Mouse (Mus musculus) lung, postnatal 0 days (tissue): ENCODE results near the gene Ankrd36.

Source experiments
- CTCF ChIP-seq: IDR thresholded peaks from 2 replicates; pipeline ENCODE4 v1.5.1; 2016; ENCODE audit warnings: antibody characterized with exemption, mild to moderate bottlenecking
- EP300 ChIP-seq: IDR thresholded peaks from 2 replicates; pipeline ENCODE4 v1.6.1; 2016; ENCODE audit warnings: antibody characterized with exemption, mild to moderate bottlenecking, control low read depth

DNA sequence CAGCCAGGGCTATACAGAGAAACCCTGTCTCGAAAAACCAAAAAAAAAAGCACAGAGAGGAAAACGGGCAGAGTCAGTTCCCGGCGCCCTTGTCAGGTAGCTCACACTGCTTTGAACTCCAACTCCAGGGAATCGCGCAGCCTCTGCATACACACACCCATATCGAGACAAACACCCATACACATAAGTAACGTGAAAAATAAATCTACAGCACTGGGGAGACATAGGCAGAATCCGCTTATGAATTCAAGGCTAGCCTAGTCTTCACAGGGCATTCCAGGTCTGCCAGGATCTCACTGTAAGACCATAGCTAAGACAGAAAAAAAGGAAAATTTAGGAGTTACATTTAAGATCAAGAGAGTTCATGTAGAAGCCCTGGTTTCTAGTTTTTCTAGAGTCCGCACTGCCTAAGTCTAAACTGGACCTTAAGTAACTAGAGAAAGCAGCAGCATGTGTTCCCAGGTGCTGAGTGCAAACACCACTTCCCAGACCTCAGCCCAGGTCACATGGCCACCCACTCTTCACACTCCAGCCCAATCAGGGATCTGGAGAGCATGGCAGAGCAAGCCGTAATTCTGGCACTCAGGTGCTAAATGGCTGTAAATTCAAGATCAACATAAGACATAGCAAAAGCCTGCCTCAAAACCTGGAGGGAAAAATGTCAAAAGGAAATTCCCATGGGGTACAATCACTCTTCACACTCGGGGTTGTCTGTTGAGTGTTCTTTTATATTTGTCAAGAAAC, 149.3 kb downstream of the Ankrd36 start:
- TF ChIP-seq CTCF = no peak
- no peak for TF ChIP-seq EP300
